Mouse (Mus musculus): Measurements from ENCODE around the gene Clip2.

DNA sequence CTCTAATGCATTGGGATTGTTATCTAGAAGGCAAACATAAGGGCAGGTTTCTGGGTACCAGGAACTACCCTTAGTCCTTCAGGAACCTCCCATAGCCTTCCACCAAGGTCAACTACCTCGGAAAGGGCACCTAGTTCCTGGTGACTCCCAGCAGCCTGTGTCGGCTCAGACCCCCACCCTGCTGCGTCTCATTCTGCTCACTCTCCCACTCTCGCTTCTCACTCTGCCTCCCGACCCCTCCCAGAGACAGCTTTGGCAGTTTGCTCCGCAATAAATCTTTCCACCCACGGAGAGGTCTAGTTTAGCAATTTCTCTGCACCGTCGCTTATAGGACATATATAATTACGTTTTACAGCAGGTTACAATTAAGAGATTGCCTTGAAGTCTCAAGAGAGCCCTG lies 64.2 kb downstream of the Clip2 start:
- TF ChIP-seq EP300 (IDR thresholded peaks at IDR 0.05; ENCODE audit: insufficient read depth, low read depth, low read length) (no peak), CTCF (IDR thresholded peaks at IDR 0.05; ENCODE audit: low read depth, low read length) (no peak), POLR2A (IDR thresholded peaks at IDR 0.05; ENCODE audit: insufficient read depth, low read length) (no peak)

Measured in ES-Bruce4 (cell line).